Mouse (Mus musculus) kidney, postnatal 14 days (tissue): ENCODE measurements around the gene Bicd2.

Experiments used
- DNase-seq: peaks from one replicate; pipeline ENCODE4 v3.0.0; 2022; ENCODE audit warnings: mixed read lengths

The Bicd2 gene

DNA sequence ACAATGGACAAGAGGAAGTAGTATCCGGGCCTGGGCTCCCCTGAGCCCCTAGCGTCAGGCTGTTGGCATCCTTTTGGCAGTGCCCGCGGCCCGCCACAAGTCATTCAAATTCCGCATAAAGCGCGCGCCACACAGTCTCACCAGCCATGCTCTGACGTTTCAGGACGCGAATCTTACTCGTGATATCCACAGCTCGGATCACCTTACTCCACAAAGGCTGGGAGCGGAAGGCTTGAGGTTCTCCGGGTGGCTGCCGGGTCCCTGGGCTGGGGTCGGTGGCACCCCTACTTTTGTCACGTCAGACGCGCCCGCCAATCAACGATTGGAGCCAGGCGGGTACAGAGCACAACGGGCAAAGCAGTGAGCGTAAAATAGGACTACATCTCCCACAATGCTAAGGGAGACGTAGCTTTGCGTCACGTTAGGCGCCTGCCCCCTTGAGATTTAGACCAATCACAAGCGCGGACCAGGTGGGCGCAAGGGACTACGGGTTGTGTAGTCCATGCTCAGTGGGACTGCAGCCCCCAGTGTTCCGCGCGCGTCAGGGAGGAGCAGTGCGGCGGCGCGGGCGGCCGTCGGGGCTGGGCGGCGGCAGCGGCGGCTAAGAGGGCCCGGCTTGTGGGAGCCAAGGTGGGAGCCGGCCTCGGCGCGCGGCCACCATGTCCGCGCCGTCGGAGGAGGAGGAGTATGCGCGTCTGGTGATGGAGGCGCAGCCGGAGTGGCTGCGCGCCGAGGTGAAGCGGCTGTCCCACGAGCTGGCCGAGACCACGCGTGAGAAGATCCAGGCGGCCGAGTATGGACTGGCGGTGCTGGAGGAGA is at the start of gene Bicd2:
TSS of gene Bicd2 (plus strand) at position 574 of the 819 bp plus-strand sequence.
- peak; percentile 97 for DNase-seq

DNA sequence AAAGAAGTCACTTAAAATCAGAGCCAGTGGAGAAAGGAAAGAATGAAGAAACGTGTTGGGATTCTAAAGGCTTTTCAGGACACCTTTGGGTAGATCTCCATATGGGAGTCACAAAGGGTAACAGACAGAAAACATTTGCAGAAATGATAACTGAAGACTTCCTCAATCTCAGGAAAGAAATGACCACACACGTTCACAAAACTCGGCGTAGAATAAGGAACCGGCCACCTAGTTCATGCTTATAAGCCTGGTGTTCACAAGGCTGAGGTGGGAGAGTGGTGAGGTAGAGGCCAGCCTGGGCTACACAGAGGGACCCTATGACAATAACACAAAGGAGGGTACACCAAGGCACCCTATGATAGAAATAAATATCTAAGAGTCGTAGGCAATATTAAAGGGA is 49.4 kb upstream of the Bicd2 start:
- DNase-seq = no peak

DNA sequence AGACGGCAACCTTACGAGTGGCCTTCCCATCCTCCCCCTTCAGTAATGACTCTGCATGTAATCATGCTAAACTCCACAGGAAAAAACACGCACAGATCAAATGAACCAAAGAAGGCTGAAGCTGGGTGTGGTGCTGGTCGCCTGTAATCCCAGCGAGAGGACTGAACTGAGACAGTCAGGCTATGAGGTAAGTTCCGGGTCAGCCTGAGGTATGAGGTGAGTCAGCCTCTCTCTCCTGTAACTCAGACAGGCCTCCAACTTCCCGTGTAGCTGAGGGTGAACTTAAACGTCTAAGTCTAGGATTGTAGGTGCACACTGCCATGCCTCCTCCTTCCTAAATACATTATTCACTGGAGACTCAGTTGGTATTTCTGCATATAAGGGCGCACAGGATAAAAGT is 47.3 kb upstream of the Bicd2 start:
- no peak for DNase-seq

DNA sequence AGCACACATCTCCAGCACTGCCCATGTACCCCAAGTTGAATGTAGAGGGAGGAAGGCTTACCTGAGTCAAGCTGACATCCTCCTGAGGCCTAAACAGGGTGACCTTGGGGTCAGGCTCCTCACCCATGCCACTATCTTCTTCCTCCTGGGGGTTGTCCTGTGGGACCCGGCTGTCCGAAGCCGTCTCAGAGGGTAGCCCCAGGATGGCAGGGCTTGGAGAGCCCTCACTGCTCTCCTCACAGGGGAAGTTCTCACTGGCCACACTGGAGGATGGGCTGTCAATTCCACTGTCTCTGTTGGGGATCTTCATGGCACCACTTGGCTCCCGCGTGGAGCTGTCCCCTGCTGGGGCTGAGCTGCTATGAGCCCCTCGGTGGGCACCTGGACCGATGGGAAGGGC is 45.1 kb upstream of the Bicd2 start:
- no peak for DNase-seq

DNA sequence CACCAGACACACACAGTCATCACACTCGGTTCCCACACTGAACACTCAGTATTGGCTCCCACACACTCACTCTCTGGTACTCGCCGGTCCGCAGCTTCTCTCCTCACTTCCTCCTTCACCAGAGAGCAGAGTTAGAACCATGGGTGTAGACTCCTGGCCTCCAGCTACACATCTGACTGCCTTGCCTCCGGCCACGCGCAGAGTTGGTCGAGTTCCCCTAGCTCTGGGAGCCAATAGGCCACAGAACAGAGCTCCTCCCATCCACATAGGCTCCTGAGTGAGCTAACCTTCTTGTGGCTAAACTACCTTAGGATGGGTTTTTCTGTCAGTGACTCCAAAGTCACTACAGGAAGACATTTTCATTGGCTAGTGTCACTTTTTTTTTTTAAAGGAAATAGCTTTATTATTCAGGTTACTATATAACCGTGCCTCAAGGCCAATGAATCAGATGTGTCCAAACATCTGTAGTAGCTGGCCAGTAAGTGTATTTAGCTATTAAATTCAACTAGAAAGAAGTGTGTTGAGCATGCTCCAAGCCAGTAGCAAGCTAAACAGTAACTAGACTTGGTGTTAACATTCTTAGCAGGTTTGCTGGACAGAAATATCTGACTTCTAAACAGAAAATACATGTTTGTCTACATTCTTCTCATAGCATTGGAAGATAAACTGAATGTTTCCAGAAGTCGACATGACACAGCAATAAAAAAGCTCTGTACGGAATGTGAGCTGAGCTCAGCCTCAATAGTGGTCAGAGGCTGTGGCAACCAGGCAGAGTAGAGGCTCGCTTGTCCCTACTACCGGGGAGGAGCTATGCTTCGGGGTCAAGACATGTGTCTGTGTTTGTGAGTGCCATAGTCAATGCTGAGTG is 42.6 kb upstream of the Bicd2 start:
- peak; percentile 66 for DNase-seq

DNA sequence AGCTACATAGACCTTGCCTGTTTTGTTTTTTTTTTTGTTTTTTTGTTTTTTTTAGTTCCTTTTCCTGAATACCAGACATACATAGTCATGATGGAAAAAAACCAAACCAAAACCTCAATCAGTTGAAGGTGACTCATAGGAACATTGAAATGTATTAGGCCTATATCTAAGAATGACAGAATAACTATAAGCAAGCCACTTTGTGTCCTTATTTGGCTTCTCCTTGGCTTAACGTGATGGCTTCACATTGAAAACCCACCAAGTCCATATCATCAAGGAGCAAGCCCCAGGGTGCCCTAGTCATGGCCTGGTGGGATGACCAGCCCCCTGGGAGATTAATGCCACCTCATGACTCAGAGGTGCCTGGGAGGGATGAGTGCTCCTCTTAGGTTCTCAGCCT is 40.6 kb upstream of the Bicd2 start:
- DNase-seq = no peak

DNA sequence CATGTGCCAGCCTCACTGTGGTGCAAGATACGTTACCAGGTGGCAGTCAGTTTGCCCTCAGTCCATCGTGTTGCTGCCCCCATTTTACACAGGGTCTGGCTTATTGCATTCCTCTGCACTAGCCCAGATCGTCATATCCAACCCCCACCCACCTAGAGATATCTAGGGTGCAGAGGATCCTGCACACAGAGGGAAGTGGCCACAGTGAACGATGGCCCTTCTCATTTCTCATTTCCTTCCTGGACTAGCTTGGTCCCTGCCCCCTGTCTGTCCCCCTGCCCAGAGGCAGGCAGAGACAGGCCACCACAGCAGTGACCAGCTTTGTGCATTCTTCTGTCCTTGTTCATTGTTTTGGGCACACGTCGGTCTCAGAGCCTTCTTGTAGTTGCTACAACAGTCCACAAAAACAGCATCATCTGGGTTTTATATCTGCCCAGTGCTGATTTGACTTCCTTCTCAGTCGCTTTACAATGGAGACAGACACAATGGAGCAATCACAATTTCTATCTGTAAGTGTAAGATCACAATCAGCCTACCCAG is 34.5 kb upstream of the Bicd2 start:
- no peak for DNase-seq

DNA sequence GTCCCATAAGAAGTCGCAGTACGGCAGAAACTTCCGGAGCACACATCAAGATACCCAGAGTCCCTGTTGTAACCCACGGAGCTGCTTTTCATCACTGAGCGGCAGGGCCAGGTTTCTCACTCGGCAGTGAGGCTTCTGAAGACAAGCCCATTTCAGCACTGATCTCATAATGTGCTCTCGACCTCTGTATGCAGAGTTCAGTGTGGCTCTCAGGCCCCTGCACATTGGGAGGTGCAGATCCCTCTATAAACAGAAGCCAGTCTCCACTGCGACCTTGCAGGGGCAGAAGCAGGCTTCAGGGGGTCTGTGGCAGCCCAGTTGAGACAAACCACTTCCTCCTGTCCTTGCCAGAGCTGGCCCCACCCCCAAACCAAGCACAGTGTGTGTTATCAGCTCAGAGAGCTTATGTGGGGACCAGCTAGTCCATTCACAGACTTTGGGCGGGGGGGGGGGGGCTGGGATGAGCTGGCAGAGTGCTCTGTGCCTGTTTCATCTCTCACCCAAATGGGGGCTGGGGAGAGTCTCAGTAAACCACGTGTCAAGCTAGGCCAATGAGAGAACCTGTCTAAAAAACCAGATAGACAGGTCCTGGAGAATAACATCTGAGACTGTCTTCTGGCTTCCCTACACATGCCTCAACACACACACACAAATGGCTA is 33.9 kb upstream of the Bicd2 start:
- peak; percentile 30 for DNase-seq

DNA sequence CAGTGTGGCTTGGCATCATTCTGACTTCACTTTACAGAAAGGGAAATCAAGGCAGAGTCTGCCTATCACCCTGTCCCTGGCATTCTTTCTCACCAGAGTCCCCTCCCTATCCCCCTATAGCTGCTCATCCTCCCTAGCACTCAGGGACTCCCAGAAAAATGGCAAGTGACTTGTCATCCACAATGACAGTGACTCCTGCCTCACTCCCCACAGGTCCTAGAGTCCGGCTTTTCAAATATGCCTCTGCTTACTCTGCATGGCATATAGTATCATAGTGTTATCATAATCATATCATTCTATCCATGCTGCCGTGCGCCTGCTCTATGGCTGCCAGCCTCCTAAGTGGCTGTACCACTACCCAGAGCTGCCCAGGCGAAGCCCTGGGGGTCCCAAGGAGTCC is 33.2 kb upstream of the Bicd2 start:
- no peak for DNase-seq

DNA sequence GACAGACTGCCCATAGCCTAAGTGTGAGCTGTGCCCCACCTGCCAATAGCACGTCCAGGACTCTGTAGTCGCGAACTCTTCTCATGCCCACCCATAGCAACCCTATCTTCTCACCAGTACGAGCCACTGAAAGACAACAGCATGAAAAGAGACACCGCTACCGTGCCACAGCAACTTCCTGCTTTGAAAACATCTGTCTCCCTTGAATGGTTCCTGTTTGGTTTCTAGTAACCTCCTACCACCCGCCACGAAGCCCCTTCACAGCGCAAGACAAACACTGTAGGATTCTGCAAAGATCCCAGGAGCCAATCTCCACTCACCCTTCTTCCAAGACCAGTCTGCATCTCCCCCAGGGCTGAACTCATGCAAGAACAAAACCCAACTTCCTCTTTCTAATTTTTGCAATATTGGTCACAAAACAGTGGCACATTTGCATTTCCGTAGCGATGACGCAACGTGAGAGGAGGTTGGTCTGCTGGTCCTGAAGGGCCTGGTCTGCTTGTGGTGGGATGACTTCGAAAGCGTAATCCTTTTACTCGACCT is 32.5 kb upstream of the Bicd2 start:
- no peak for DNase-seq

DNA sequence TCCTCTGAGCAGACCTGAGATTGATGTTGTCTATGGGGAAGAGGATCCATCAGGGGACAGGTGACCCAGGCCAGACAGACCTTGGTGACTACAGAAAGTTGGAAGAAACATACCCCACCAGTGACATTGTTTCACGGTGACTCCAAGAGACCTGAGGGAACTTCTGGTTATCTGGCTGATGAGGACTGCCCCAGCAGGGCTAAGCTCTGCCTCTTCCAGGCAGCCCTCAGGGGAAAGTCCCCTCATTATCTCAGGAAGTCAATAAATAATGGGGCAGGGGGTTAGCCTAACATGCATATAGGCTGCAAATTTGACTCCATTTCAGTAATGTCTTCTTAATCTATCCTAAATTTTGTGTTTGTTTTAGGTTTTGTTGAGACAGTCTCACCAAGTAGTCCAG is 31.9 kb upstream of the Bicd2 start:
- no peak for DNase-seq

DNA sequence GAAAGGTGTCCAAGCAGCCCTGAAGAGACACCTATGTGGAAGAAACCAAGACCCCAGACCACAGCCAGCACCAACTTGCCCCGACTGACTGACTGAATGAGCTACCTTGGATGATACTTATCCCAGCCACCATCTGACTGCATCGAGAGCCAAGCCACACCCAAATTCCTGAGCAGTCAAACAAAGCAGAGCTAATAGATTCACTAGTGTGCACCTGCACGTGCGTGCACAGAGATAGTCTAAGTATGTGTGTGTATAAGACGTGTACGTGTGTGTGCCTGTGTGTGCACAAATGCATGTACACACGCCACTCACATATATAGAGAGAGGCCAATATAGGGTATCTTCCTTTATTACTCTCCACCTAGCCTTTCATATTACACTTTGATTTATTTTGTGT is 29.7 kb upstream of the Bicd2 start:
- DNase-seq = no peak

DNA sequence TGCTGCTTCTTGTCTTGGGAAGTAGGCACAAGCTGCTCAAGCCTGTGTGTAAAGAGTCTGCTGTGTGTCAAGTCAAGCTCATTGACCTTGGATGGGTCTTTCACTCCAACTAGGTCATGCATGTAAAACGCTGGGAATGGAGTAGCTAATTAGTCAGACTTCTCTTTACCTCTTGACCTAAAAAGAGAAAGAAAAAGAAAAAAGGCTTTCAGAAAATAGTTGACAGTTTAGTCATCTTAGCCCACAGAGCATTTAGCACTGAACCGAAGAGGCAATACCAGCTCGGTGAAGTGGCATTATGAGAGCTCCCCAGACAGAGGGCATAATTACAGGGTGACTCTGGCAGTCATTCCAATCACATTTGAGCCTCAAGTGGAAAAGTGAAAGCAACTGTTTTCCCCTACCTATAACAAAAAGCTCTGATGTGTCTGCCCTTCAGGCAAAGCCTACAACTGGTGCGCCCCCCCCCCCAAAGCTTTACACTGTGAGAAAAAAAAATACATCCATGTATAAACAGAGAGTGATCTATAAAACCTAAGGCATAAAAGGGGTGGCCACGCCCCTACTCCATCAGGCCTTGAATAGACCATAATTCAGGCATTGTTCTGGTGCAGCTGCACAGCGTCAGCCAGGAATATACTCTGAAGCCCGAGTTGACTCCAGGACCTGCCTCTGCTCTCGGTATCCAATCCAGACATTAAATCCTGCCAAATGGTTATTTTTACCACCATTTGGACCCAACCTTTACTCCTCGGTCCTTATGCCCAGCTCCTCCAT is 24.8 kb upstream of the Bicd2 start:
- DNase-seq = no peak

DNA sequence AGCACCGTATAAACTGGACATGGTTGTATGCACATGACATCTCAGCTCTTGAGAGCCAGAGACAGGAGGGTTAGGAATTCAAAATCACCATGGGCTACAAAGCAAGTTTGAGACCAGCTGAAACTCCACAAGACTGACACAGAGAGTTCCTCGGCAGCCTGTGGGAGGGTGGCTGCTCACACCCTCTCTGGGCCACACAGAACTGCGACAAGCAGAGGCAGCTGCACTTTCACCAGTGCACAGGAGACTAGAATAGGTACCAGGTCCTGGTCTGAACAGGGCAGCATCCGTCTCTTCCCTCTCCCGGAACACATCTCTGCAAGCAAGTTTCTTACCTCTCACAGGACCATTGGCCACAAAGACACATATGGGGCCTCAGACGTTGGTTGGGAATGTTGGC is 23.9 kb upstream of the Bicd2 start:
- DNase-seq = no peak

DNA sequence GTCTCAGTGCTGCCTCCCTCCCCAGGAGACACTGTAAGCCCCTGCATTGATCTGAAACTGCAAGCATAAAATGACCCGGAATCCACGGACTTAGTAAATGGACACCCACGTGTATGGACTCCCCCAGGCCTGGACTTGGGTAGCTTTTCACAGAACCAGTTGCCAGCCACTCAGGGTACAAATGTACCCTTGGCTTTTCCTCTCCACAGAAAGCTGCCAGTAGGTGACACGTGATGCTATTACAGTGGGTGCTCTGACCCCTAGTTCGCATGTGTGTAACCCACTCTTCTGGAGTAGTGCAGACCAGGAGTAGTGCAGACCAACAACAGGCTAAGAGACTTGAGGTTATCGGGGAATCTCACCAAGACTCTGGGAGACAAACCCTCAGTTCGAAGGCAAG is 23.5 kb upstream of the Bicd2 start:
- no peak for DNase-seq

DNA sequence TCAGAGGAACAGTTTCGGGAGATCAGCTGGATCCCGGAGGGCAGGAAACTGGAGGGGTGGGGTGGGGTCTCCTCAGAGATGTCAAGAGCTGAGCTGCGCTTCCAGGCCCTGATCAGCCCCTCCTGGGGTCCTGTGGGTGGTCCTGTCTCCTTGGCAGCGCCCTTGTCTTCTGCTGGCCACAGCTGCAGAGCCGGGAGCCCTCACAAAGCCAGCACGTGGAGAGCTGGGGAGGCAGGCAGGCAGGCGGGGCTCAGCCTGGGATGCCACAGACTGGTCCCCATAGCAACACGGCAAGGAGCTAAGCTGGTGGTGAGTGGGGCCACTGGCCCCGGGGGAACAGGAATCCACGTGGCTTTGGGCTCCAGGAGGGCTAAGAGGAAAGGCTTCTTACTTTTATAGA is 21.3 kb upstream of the Bicd2 start, which contains the start of gene Fgd3:
TSS of gene Fgd3 (minus strand) at position 272 of the 400 bp plus-strand sequence.
- DNase-seq = peak; percentile 49

DNA sequence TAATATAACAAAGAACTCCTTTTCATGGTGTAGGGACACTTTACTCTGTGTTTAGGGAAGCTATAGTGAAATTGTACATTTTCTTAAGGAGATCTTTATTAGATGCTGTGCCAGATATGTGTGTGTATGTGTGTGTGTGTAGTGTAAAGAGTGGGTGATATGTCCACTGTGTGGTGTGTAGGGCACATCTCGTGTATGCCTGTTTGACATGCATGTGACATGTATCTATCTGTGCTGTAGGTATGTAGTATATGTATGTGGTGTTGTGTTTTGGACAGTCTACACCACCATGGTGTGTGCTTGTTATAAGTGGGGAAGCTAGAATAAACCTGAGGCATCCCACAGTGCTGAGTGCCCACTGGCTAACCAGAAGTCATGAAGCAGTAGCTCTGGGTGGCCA is 20.9 kb upstream of the Bicd2 start:
- no peak for DNase-seq

DNA sequence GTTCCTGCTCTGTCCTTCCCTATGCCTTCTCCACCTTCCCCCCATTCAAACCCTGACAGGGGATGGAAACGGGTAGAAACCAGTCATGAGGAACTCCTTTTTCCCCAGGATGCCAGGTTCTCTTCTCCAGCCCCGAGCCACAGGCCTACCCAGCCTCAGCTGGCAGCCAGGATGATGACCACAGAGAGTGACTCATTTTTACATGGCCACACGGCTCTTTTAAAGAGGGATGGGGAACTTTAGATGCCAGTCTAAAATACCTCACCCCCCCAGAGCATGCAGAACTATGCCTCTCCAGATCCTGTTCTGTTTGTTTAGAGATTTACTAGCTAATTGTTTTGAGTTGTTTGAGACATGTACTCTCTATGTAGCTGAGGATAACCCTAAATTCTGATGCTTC is 19.9 kb upstream of the Bicd2 start:
- DNase-seq = no peak

DNA sequence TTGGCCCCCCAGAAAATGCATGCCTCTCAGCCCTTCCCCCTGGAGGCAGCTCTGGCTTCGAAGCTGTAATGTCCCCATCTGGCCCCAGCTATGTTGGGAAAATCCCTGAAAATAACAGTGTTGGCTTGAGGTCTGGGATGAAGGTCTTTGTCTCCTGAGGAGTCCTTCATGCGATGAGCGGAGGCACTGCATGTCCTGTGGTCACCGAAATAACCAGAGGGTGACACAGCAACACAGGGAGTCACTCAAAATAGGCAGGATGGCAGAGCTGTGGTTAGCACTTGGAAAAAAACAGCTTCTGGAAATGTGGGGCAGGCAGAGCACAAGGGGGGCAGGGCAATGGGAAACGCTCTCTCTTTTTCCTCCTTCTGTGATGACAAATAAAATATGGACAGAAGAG is 19.2 kb upstream of the Bicd2 start:
- no peak for DNase-seq

DNA sequence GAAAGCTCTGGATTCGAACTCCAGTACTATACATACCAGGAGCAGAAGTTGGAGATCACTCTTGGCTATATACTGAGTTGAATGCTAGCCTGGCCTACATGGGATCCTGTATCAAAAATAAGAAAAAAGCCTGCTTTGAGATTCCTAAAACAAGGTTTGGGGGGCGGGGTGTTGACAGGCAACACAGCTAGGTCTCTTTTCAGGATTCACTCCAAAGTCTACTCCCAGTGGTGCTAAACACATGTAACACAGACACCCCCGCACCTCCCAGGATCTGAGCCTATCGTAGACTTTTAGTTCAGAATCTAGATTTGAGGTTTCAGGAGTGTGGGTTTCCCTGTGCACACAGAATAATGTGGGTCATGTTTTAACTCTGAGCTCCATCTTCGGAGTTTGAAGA is 18.6 kb upstream of the Bicd2 start:
- DNase-seq = no peak

DNA sequence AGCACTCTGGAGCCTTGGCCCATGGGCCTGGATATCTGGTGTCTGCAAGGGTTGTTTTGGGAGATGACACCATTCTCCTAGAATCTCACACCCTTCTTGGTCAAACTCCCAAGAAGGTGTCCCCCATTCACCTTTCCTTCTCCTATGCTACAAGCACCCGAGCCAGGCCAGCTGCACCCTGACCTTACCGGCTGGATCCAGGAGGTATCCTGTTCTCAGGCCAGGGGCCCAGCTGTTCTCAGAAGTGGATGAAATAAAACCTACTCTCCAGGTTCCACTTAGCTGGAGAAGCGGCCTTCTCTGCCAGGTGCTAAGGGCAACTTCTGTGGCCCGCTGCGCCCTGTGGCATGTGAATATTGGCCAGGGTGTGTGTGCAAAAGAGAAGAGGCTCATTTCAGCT is 16.5 kb upstream of the Bicd2 start:
- peak; percentile 48 for DNase-seq
